Mouse (Mus musculus): ENCODE measurements around the gene Rnf144a. TPM values are rescaled to one million over a fixed set of nuclear protein-coding genes. Genes with fewer than 3 reads are reported as not detected.

Gene Rnf144a
- total RNA-seq (2023): 166 and 182 TPM in 2 replicates

DNA sequence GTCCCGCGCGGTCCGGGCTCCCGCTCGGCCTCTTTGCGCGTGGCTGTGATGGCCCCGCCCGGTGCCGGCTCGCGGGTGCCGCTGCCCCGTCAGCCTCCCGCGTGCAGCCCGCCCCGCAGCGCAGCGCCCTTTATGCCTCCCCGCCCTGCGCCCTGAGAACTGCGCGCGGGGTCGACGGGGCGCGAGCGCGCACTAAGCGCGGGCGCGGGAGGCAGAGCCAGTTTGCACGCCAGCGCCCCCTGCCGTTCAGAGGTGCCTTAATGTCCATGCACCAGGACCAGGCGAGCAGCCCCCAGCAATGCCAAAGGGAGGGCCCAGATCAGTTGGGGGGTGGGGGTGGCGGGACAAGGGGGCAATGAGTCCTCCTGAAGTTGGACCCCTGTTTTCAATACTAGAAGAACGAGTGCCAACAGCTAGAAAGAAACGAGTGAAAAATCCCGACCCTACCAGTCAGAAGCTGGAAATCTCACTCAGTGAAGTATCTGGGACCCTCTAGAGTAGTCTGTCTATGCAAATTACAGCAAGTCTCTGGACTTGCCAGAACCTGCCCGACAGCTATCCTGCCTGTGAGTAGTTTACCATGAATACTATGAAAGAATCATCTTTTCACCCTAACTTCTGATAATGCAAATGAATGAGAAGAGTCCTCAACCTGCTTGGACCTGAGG lies at the start of gene Rnf144a:
Gene Rnf144a (minus strand): TSS at position 151 of the 668 bp plus-strand sequence.

DNA sequence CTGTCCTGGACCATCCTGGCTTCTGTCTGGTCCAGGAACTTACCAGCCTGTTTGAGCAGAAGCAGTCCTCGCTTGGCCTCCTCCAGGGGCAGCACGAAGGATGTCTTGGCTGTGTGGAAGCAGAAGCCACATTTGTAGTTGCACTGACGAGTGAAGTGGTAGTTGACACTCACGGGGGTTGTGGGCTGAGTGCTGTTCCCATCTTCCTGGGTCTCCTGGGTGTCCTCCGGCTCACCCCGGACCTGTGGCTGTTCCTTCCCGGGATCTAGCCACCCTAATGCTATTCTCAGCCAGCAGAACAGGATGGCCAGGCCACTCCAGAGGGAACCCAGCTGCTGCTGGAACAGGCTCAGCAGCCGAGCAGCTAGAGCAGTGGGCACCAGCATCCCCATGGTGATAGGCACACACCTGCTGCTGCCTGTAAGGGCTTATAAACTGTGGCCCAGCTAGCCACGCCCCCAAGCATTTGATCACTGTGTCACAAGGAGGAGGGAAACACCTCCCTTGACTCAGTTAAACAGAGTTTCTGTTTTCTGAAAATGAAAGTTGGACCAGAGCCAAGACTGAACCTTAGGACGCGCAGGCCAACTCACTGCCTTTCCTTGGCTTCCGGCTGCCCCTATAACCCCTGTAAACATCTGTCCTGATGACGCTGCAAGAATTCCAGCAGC lies 41.1 kb upstream of the Rnf144a start, which contains the start of gene Rsad2:
Gene Rsad2 (minus strand): TSS at position 425 of the 671 bp plus-strand sequence.

Other genes with a start within 250 kb of the Rnf144a start
- 8.3 and 19.3 TPM in 2 replicates for gene Rsad2, start 41.2 kb upstream of the Rnf144a start, total RNA-seq (2023)
- gene Cmpk2, start 54.0 kb upstream of the Rnf144a start, total RNA-seq (2023): 25.2 and 33.5 TPM in 2 replicates

All from neutrophil, adult 65 days (primary cell).